Mouse (Mus musculus) stomach, postnatal 0 days (tissue): ENCODE measurements at regions not wholly inside any gene's neighbourhood (a gene's known extent, or its start where the extent isn't known, plus 50 kb on each side); places are given as distances from the start of the nearest gene placed in this dataset.

Source experiments
- CTCF ChIP-seq: IDR thresholded peaks from 2 replicates; pipeline ENCODE4 v1.5.1; 2016; ENCODE audit warnings: antibody characterized with exemption, low read depth, mild to moderate bottlenecking, moderate library complexity
- EP300 ChIP-seq: optimal IDR thresholded peaks from 2 replicates; pipeline ENCODE3; 2016; ENCODE audit warnings: antibody characterized with exemption

GRCm38 (mm10) chr3:53987316-53987715, 123.7 kb upstream of the Ufm1 start:
- TF ChIP-seq CTCF (no peak), EP300 (no peak)
